Mouse (Mus musculus) small intestine, adult 2 months (tissue): Measurements from ENCODE around the gene Zfp524. TPM values are rescaled to one million over a fixed set of nuclear protein-coding genes. Genes with fewer than 3 reads are reported as not detected.
"Not testable (repeated sequence)": the region's sequence is repeated elsewhere in the genome, so short reads cannot be mapped to it uniquely, and the experiment has no call there.

ENCODE experiments used
- H3K27ac ChIP-seq: fragments of 200-500 bp; 2 replicates; pipeline ENCODE4 v1.5.1; 2012; ENCODE audit warnings: low read depth, low read length, control low read depth, inconsistent platforms; ENCODE audit not compliant: insufficient read depth
- H3K27me3 ChIP-seq: fragments of 200-500 bp; 2 replicates; pipeline ENCODE4 v1.6.1; 2012; ENCODE audit warnings: mild to moderate bottlenecking, moderate library complexity, low read length, inconsistent platforms; ENCODE audit not compliant: control insufficient read depth, insufficient read depth
- H3K36me3 ChIP-seq: fragments of 200-500 bp; 2 replicates; pipeline ENCODE4 v1.6.1; 2012; ENCODE audit warnings: mild to moderate bottlenecking, low read length, control low read depth, inconsistent platforms; ENCODE audit not compliant: control insufficient read depth, insufficient read depth
- H3K4me1 ChIP-seq: fragments of 200-500 bp; 2 replicates; pipeline ENCODE4 v1.6.1; 2012; ENCODE audit warnings: low read length, inconsistent platforms, mixed read lengths; ENCODE audit not compliant: control insufficient read depth, insufficient read depth, insufficient read length
- H3K4me3 ChIP-seq: fragments of 200-500 bp; 2 replicates; pipeline ENCODE4 v1.5.1; 2012; ENCODE audit warnings: low read depth, mild to moderate bottlenecking, control low read depth, inconsistent platforms, low read length, moderate library complexity
- CTCF ChIP-seq: fragments of 200-500 bp; IDR thresholded peaks from 2 replicates; pipeline ENCODE4 v1.5.1; 2012; ENCODE audit warnings: low read depth, mild to moderate bottlenecking, control low read depth, inconsistent platforms, low read length, moderate library complexity, mixed read lengths; ENCODE audit not compliant: insufficient replicate concordance, insufficient read length; ENCODE audit errors: extremely low read depth
- POLR2A ChIP-seq: fragments of 200-500 bp; IDR thresholded peaks from 2 replicates; pipeline ENCODE4 v1.6.1; 2012; ENCODE audit warnings: low read depth, mild to moderate bottlenecking, control low read depth, inconsistent platforms, low read length, moderate library complexity
- WGBS: fragments of 180-500 bp; shearing (Covaris S2); methylation state at CpG from one replicate; pipeline ENCODE4 v1.1.7; 2018; 5-methylcytosine and 5-hydroxymethylcytosine counted together
- polyA plus RNA-seq: library from polyadenylated mRNA; depleted of rRNA; stranded (reverse); fragments of >200 nt; gene quantifications from 2 replicates; pipeline ENCODE4 v1.2.3, GENCODE M21; 2012

Zfp524 gene
- polyA plus RNA-seq, 1 experiment = 51.0 TPM

DNA sequence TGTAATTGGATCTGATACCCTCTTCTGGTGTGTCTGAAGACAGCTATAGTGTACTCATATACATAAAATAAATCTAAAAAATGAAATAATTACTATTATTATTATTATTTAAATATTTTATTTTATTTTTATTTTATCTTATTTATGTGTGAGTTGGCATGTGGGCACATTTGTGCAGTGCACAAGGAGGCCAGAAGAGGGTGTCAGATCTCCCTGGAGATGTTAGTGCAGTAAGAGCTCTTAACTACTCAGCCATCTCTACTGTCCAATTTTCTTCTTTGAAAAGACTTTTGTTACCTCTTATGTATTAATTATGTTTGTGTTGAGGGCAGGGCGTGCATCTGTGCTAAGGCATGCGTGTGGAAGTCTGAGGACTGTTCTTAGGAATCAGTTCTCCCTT lies 14.3 kb upstream of the Zfp524 start:
- Histone ChIP-seq H3K4me3 (no peak overlapping the region), H3K27ac (no peak overlapping the region), H3K36me3 (no peaks in the 10 kb centered on the region), H3K4me1 (peaks cover 9% of the 10 kb centered on the region; the same call in 1 of the 2 replicates), H3K27me3 (no peaks in the 10 kb centered on the region)
- WGBS = 63% methylated on average over 2 of the region's 2 CpGs
- TF ChIP-seq POLR2A = no peak
- TF ChIP-seq CTCF = no peak

- not testable (repeated sequence) for H3K27me3 ChIP-seq, H3K4me3 ChIP-seq, H3K4me1 ChIP-seq, H3K36me3 ChIP-seq, H3K27ac ChIP-seq
- WGBS = 76% methylated on average over 8 of the region's 8 CpGs
Observed at GRCm38 (mm10) chr7:5002876-5003275, 11.3 kb upstream of the Zfp524 start.

DNA sequence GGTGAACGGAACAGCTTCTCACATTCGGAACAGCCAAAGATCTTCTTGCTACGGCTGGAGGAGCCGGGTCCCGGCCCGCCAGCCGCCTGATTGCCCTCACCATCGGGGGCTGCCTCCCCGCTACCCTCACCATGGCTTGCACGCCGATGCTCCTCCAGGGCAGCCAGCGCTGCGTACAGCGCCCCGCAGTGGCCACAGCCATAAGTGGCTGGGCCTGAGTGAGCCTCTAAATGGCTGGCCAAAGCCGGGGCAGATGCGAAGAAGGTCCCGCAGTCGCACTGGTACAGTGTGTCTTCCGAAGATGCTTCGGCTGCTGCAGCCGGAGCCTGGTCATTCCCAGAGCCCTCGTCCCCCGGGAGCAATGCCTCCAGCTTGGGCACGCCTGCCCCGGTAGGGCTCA lies 6.0 kb upstream of the Zfp524 start:
- no peak for TF ChIP-seq POLR2A
- no peak for TF ChIP-seq CTCF
- Histone ChIP-seq H3K27me3 (no peaks in the 10 kb centered on the region), H3K4me3 (no peak overlapping the region), H3K4me1 (no peaks in the 10 kb centered on the region), H3K36me3 (peaks cover 52% of the 10 kb centered on the region), H3K27ac (no peak overlapping the region)
- WGBS = 96% methylated on average over 26 of the region's 26 CpGs

DNA sequence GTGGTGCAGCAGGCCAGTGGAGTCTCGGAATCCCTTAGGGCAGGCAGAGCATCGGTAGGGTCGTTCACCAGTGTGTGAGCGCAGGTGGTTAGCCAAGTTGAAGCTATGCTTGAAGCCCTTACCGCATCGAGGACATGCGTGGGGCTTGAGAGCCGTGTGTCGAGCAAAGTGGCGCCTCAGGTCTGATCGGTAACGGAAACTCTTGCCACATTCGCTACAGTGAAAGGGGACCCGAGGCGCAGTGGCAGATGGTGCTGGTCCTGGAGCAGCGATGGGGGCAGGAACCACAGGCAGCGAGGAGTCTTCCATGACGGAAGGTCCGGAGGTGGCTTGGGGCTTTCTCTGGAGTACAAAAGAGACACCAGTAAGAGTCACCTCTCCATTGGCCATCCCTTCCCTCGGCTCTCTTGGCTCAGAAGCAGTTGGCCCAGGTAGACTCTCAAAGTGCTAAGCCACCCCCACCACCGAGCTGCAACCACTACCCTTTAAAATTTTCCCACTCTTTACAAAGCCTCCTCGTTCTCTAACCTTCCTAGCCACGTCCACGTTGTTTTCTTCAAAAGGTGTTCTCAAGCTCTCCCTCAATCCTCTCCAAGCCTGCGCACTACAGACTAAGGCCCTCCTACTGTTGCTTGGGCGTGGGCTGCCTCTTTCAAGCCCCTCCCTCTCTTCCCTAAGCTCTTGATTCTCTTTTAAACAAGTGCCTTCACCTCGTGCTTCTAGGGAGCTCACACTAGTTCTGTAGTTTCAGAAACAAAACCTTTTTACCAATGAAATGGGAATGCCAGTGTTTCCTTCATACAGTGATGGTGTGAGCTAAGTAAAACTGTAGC lies 1.3 kb upstream of the Zfp524 start:
- Histone ChIP-seq H3K27ac (no peak overlapping the region), H3K36me3 (peaks cover 50% of the 10 kb centered on the region), H3K4me1 (peaks cover 2% of the 10 kb centered on the region; the same call in 1 of the 2 replicates), H3K27me3 (no peaks in the 10 kb centered on the region), H3K4me3 (no peak overlapping the region)
- no peak for TF ChIP-seq POLR2A
- no peak for TF ChIP-seq CTCF
- WGBS = 91% methylated on average over 27 of the region's 27 CpGs

DNA sequence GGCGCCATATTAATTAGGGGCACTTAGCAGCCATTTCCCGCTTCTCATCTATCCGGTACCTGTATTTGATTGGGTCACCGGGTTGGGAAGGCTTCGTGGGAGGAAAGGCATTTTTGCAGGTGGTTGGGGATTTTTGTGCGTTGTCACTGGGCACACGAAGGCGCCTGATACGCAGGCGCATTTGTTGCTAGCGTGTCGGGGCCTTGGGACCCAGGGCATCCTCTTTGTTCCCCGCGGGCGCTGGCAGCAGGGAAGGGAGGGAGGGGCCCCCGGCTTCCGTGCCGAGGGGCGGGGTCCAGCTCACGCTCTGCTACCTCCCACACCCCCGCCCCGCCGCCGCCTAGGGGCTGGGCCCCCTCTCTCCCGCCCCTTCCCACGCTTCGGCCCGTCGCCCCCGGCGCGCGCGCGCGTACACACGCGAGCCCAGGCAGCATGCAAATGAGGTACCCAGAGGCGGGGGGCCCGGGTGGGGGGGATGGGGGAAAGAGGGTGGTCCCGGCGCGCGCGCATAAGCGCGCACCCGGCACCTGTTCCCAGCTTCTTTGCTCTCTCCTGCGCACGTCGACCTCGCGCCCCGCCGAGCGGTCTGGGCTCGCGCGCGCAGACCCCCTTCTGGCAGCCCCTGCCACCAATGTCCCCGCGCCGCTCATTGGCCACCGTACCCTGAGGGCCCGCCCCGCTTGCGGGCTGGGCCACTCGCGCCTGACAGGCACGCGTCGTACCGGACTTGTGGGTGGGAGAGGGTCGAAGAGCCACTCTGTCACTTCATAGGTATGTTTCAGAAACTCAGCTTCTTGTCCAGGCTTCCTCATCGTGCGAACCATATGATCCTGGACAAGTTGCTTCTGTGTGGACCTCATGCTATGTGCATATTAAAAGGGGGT lies 1.1 kb downstream of the Zfp524 start, which contains the start of gene Gm44973:
TSS of gene Gm44973 (plus strand) at position 379 of the 884 bp plus-strand sequence.
- no peaks in the 10 kb centered on the region for H3K27me3 ChIP-seq
- TF ChIP-seq CTCF (no peak), POLR2A (peak; percentile 30; the same call in 1 of the 2 replicates)
- peaks cover 4% of the 10 kb centered on the region; the same call in 1 of the 2 replicates for H3K4me1 ChIP-seq
- peaks cover 30% of the 10 kb centered on the region for H3K36me3 ChIP-seq
- under 1% methylated on average over 69 of the region's 76 CpGs for WGBS
- H3K4me3 ChIP-seq = peak within 1 kb of the TSS; percentile 98
- peak within 1 kb of the TSS; percentile 99 for H3K27ac ChIP-seq

- H3K4me1 ChIP-seq = peaks cover 4% of the 10 kb centered on the region; the same call in 1 of the 2 replicates
- peak overlapping the region; percentile 98; the same call in 1 of the 2 replicates for H3K4me3 ChIP-seq
- WGBS = 14% methylated on average over 3 of the region's 3 CpGs
- peak overlapping the region; percentile 96 for H3K27ac ChIP-seq
- no peaks in the 10 kb centered on the region for H3K27me3 ChIP-seq
- no peak for TF ChIP-seq CTCF
- H3K36me3 ChIP-seq = peaks cover 24% of the 10 kb centered on the region
Observed at GRCm38 (mm10) chr7:5016057-5016456, 1.8 kb downstream of the Zfp524 start.

DNA sequence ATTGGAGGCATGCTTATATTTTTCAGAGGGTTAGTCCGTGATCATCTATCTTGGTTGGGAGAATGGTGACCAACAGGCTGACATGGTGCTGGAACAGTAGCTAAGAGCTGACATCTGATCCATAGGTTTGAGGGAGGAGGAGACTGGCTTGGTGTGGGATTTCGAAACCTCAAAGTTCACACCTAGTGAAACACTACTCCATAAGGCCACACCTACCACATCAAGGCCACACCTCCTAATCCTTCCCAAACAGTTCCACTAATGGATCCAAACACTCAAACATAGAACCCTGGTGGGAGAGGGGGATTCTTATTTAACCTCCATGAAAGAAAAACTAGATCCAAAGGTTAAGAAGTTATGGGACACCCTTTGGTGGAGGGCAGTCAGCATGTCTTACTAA lies 2.7 kb downstream of the Zfp524 start:
- H3K36me3 ChIP-seq = peaks cover 16% of the 10 kb centered on the region
- WGBS = 96% methylated on average over 2 of the region's 2 CpGs
- no peak overlapping the region for H3K4me3 ChIP-seq
- TF ChIP-seq POLR2A (no peak), CTCF (no peak)
- H3K27me3 ChIP-seq = no peaks in the 10 kb centered on the region
- no peak overlapping the region for H3K27ac ChIP-seq
- H3K4me1 ChIP-seq = peaks cover 4% of the 10 kb centered on the region; the same call in 1 of the 2 replicates
